Mouse (Mus musculus): ENCODE measurements at regions not wholly inside any gene's neighbourhood (a gene's known extent, or its start where the extent isn't known, plus 50 kb on each side); places are given as distances from the start of the nearest gene placed in this dataset.
A peak's percentile ranks its signal among the peaks of the same experiment; 100 is the strongest.

DNA sequence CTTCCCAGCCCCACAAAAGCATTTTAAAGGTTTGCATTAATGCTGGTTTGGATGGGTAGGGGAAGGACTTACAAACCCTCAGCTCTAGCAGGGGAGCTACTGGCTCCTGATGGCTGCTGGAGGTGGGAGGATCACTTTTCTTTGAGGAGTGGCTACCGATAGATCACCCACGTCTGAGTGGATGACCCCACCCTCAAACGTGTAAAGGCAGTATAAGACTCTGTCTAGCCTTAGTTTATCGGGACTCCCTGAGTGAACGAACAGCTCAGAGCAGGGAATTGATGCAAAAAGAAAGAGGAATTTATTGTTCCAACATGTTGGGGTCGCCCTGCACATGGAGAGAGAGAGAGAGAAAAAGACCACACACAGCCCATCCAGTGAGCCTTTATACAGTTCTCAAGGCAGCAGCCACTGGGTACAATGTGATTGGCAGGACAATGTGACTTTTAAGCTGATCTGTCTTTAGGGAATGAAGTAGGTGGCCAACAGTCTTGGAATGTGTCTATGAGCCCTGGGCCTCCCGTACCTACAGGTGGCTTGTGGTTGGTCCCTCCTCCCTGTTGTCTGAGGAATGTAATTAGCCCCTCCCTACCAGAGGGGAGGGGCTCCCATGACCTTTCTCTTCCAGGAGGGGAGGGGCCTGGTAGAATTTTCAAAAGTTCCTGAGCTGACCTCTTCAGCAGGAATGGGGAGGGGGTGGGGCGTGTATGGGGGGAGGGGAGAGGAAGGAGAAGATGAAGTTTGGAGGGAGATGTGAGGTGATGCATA is 108.7 kb upstream of the Tmem150c start:
- no peaks in the 10 kb centered on the region for H3K27me3 ChIP-seq
- no peak overlapping the region for H3K4me3 ChIP-seq
- no peak overlapping the region for H3K4me2 ChIP-seq (replicated peaks)
- ATAC-seq (ENCODE audit: low FRiP score, low read depth), result peak; percentile 24; the same call in 1 of the 2 replicates
- 57% methylated on average over 8 of the region's 8 CpGs for WGBS
- no peak overlapping the region for H3K27ac ChIP-seq
- H3K9ac ChIP-seq, result no peak overlapping the region
- peaks cover 9% of the 10 kb centered on the region; the same call in 1 of the 2 replicates for H3K4me1 ChIP-seq
- no peaks in the 10 kb centered on the region for H3K9me3 ChIP-seq
- H3K36me3 ChIP-seq, result no peaks in the 10 kb centered on the region

DNA sequence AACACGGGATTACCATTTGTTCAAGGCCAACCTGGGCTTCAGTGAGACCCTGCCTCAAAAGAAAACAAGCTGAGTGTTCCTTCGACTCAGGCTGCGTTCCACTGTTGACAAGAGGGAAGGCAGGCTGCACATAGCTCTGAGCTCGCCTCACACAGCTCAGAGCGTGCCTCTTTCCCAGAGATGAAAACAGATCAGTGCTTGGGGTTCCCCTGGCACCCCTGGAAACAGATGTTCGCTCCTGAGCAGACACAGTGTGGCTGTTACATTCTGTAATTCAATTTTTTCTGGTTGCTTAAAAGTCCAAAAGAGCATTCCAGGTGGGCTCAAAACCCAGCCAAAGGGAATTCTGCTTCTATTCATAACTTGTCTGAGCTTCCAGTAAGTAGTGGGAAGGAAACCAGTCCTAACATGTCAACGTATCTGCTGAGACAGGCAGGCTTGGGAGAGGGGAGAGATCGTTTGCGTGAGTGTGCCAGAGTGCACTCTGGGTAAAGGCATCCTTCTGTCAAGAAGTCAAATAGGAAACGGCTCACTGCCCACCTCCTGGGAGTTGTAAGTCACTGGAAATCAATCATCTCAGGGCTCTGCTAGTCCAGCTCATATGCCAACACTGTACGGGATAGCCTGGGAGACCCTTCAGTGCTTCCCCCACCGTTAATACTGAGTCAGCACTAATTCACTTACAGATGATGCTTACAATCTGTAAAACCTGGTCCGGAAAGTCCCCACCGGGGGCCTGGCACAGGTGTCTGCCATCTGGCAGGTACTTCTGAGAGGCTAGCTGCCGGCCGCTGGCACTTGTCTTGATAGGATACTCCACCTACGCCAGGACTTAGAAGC is 107.3 kb upstream of the Tmem150c start:
- Histone ChIP-seq H3K9me3 (no peaks in the 10 kb centered on the region), H3K9ac (no peak overlapping the region), H3K27ac (no peak overlapping the region; the same call in 1 of the 2 replicates), H3K4me2 (replicated peaks) (no peak overlapping the region), H3K36me3 (no peaks in the 10 kb centered on the region), H3K27me3 (no peaks in the 10 kb centered on the region), H3K4me1 (peaks cover 9% of the 10 kb centered on the region; the same call in 1 of the 2 replicates), H3K4me3 (no peak overlapping the region)
- WGBS, result 41% methylated on average over 17 of the region's 17 CpGs
- ATAC-seq (ENCODE audit: low FRiP score, low read depth), result peak; percentile 76

DNA sequence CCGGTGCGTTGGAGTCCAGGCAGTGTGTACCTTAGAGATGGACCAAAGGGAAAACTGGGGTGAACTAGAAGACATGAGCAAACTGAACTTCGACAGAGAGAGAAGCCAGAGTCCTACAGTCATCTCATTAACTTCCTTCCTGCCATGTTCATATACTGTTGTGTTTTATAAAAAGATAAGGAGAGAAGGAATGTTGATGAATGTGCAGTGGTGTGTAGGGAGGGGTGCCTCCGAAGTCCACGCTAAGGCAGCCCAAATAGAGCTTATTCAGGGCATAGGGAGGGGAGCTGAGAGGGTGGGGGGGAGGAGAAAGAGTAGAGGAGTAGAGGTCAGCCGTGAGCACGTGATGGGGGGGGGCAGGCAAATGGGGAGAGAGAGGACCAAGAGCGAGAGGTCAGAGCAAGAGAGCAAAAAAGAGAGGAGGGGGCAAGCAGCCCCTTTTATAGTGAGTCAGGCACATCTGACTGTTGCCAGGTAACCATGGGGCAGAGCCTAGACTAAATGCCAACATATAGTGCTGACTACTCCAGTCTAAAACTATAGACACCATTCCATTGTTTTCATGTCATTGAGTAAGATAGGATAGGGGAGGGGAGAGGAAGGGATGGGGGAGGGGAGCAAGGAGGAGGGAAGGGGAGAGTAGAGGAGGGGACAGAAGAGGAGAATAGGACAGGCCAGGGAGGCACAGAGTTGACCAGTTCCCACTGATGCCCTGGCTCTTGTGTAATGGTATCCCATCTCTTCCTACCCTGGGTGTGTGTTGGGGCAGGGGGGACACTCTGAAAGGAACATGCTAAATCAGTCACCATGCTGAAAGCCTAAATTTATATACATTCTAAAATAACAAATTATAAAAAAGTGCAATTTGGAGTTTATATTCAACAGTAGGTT is 100.4 kb upstream of the Tmem150c start:
- no peaks in the 10 kb centered on the region for H3K9me3 ChIP-seq
- 77% methylated on average over 8 of the region's 8 CpGs for WGBS
- no peak overlapping the region for H3K4me2 ChIP-seq (replicated peaks)
- no peak overlapping the region for H3K4me3 ChIP-seq
- H3K36me3 ChIP-seq, result no peaks in the 10 kb centered on the region
- peaks cover 6% of the 10 kb centered on the region; the same call in 1 of the 2 replicates for H3K4me1 ChIP-seq
- H3K9ac ChIP-seq, result no peak overlapping the region
- no peak for ATAC-seq (ENCODE audit: low FRiP score, low read depth)
- H3K27ac ChIP-seq, result peak overlapping the region; percentile 58; the same call in 1 of the 2 replicates
- H3K27me3 ChIP-seq, result no peaks in the 10 kb centered on the region

DNA sequence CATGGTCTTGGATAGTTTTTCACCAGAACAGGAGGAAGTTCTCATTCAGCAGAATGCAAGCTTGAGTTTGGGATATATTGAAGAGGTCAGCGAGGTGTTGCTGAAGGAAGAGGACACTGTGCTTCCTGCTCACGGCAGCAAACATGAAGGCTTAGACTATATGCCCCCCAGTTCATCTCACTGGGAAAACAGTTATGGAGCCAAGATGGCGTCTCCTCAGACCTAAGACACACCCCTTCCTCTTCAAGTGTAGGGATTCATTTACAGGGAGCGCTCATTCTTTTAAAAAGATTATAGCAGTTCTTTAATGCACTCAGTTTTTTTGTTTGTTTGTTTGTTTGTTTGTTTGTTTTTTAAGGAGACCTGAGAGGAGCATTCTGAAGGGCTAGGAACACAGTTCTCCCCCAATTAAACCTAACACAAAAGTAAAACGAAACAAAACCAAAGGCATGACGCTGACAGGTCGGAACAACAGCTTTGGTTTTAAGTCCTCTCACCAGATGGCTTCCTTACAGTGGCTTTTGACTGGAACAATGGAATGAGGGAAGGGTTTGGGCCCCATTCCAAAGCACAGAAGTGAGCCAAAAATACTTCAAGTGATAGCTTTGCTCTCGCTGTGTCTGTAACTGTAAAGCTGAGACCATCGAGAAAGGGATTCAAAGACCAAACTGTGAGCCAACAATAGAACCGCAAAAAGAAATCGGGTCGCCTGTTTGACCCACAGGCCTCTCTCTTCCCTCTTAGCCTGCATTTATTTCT is 99.5 kb upstream of the Tmem150c start:
- no peak overlapping the region for H3K4me2 ChIP-seq (replicated peaks)
- no peaks in the 10 kb centered on the region for H3K36me3 ChIP-seq
- H3K4me3 ChIP-seq, result no peak overlapping the region
- H3K9ac ChIP-seq, result no peak overlapping the region
- peak overlapping the region; percentile 58; the same call in 1 of the 2 replicates for H3K27ac ChIP-seq
- ATAC-seq (ENCODE audit: low FRiP score, low read depth), result no peak
- peaks cover 6% of the 10 kb centered on the region; the same call in 1 of the 2 replicates for H3K4me1 ChIP-seq
- H3K27me3 ChIP-seq, result no peaks in the 10 kb centered on the region
- 70% methylated on average over 12 of the region's 12 CpGs for WGBS
- H3K9me3 ChIP-seq, result no peaks in the 10 kb centered on the region

DNA sequence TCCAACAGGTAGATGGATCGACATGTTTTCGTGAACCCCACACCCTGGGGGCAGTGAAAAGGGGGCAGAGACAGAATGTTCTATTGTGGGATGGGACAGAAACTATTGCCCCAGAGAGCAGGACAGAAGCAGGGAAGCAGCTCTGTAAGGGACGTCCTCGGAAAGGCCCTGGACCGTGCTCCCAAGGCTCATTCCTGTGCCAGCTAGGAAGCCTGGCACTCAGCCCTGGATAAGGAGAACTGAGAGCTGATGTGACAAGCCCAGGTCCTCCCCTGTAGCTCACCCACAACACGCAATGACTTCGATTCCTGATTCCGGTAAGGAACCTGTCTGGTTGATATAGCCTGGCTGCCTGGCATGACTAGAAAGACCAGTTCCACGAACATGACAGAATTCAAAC is 95.7 kb upstream of the Tmem150c start:
- Histone ChIP-seq H3K4me3 (no peak overlapping the region), H3K27me3 (no peaks in the 10 kb centered on the region), H3K4me2 (replicated peaks) (no peak overlapping the region), H3K27ac (no peak overlapping the region), H3K9me3 (no peaks in the 10 kb centered on the region), H3K4me1 (peaks cover 6% of the 10 kb centered on the region; the same call in 1 of the 2 replicates), H3K9ac (no peak overlapping the region), H3K36me3 (no peaks in the 10 kb centered on the region)
- WGBS, result 91% methylated on average over 9 of the region's 9 CpGs
- ATAC-seq (ENCODE audit: low FRiP score, low read depth), result no peak

DNA sequence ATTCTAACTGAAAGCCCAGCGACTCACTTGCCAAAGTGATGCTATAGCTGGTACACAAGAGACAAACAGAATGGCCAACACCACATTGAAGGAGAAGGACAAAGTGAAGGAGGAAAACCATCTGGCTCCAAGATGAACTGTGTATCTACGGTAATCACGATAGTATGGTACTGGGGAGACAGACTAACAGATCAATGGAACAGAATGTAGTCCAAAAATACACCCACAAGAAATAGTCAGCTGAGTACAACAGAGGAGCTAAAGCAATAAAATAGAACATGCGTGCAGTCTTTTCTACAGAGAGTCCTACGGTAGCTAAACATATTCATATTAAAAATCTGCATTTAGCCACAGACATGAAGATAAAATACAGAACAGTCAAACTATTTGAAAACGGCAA is 92.4 kb upstream of the Tmem150c start:
- no peak overlapping the region for H3K4me3 ChIP-seq
- H3K27me3 ChIP-seq, result no peaks in the 10 kb centered on the region
- ATAC-seq (ENCODE audit: low FRiP score, low read depth), result no peak
- no peaks in the 10 kb centered on the region for H3K36me3 ChIP-seq
- no peak overlapping the region for H3K9ac ChIP-seq
- H3K27ac ChIP-seq, result no peak overlapping the region
- H3K9me3 ChIP-seq, result no peaks in the 10 kb centered on the region
- no peaks in the 10 kb centered on the region for H3K4me1 ChIP-seq
- 93% methylated on average over 6 of the region's 6 CpGs for WGBS
- no peak overlapping the region for H3K4me2 ChIP-seq (replicated peaks)

DNA sequence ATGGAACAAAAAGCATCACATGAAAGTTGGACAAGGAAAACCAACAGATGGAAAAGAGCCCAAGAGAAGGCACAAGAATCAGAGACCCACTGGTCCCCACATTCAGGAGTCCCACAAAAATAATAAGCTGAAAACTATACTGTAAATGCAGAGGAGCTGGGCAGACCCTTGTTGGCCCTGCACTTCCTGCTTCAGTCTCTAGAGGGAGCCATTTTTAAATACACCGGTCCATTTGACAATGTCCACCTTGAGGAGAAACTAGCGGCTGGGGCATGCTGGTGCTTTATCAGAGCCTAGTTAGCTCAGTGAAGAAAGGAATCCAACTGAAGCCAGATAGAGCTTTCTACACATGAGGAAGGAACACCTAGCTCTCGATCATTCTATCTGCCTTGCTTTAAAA is 90.1 kb upstream of the Tmem150c start:
- H3K4me2 ChIP-seq (replicated peaks), result no peak overlapping the region
- H3K9me3 ChIP-seq, result no peaks in the 10 kb centered on the region
- 56% methylated on average over 3 of the region's 3 CpGs for WGBS
- H3K27me3 ChIP-seq, result no peaks in the 10 kb centered on the region
- H3K4me1 ChIP-seq, result no peaks in the 10 kb centered on the region
- no peak for ATAC-seq (ENCODE audit: low FRiP score, low read depth)
- no peak overlapping the region for H3K9ac ChIP-seq
- H3K4me3 ChIP-seq, result no peak overlapping the region
- H3K27ac ChIP-seq, result no peak overlapping the region
- H3K36me3 ChIP-seq, result no peaks in the 10 kb centered on the region

DNA sequence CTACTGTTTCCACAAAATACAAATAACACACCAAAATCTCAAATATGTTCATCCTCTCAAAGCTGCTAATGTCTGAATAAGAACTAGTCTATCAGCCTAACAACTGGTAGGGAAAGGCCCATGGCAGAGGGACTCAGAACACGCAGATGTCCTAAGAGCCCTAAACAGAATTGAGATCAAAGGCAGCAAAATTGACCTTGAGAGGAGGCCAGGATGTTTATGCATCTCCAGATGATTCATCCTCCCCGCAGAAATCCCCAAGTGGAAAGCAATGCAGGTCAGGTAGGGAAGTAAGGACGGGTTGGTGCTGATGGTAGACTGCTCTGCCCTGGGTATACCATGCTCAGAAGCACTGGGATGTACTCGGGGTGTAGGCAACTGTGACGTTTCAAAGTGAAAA is 89.0 kb upstream of the Tmem150c start:
- no peak for ATAC-seq (ENCODE audit: low FRiP score, low read depth)
- no peak overlapping the region for H3K27ac ChIP-seq

DNA sequence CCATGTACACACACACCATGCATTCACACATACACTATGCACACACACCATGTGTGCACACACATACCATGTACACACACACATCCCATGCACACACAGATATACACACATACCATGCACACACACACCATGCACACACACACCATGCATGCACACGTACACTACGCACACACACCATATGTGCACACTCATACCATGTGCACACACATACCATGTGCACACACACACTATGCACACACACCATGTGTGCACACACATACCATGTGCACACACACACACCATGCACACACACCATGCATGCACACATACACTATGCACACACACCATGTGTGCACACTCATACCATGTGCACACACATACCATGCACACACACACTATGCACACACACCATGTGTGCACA is 87.1 kb upstream of the Tmem150c start:
- Histone ChIP-seq H3K27me3 (no peaks in the 10 kb centered on the region), H3K4me1 (no peaks in the 10 kb centered on the region), H3K4me3 (no peak overlapping the region), H3K4me2 (replicated peaks) (no peak overlapping the region), H3K27ac (no peak overlapping the region), H3K9ac (no peak overlapping the region), H3K9me3 (no peaks in the 10 kb centered on the region), H3K36me3 (no peaks in the 10 kb centered on the region)
- ATAC-seq (ENCODE audit: low FRiP score, low read depth), result no peak
- 96% methylated on average over 2 of the region's 2 CpGs for WGBS

More for the DNA sequence above, 89.0 kb upstream of the Tmem150c start:
- Histone ChIP-seq H3K4me3 (no peak overlapping the region), H3K4me2 (replicated peaks) (no peak overlapping the region), H3K9ac (no peak overlapping the region), H3K27me3 (no peaks in the 10 kb centered on the region), H3K36me3 (no peaks in the 10 kb centered on the region), H3K4me1 (no peaks in the 10 kb centered on the region), H3K9me3 (no peaks in the 10 kb centered on the region)
- 77% methylated on average over 5 of the region's 5 CpGs for WGBS

DNA sequence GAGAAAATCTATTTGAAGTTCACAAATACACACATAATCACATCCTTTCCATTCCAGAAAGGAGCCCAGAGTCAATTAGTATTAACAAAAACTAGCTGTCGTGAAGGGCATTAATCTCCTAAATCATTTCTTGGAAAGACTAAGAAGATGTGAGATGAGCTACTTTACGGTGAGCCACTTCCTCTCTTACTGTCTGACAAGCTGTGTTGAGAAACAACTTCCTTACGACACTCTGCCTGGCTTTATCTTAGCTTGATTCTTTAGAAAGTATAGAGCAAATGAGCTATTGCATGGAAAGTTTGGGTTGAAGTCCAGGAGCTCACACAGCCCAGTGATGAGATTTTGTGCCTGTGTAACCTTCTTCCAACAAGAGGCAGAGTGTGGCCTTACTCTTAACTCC is 85.2 kb upstream of the Tmem150c start:
- H3K27ac ChIP-seq, result no peak overlapping the region
- no peaks in the 10 kb centered on the region for H3K9me3 ChIP-seq
- no peak for ATAC-seq (ENCODE audit: low FRiP score, low read depth)
- H3K4me1 ChIP-seq, result no peaks in the 10 kb centered on the region
- H3K36me3 ChIP-seq, result no peaks in the 10 kb centered on the region
- whole genome bisulfite sequencing, result 70% methylated on average over 3 of the region's 3 CpGs
- H3K27me3 ChIP-seq, result no peaks in the 10 kb centered on the region
- H3K4me3 ChIP-seq, result no peak overlapping the region
- no peak overlapping the region for H3K4me2 ChIP-seq (replicated peaks)
- H3K9ac ChIP-seq, result no peak overlapping the region

DNA sequence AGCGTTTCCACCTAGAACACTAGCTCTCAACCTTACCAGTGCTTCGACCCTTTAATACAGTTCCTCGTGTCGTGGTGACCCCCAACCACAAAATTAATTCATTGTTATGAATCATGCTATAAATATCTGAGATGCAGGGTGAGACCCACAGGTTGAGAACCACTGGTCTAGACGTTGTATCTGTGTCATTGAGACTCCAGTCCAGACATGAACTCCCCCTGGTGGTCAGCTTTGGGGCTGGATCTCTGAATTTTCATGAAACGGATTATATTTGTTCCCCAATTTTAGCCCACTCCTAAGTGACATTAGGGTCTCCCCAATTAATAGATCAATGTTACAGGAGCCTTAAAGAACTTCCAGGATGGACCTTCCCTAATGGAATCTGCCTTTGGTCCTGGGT is 81.3 kb upstream of the Tmem150c start:
- H3K4me2 ChIP-seq (replicated peaks), result no peak overlapping the region
- WGBS, result 74% methylated on average over 6 of the region's 6 CpGs
- ATAC-seq (ENCODE audit: low FRiP score, low read depth), result no peak
- H3K36me3 ChIP-seq, result no peaks in the 10 kb centered on the region
- H3K27me3 ChIP-seq, result no peaks in the 10 kb centered on the region
- H3K9me3 ChIP-seq, result no peaks in the 10 kb centered on the region
- H3K4me1 ChIP-seq, result no peaks in the 10 kb centered on the region
- no peak overlapping the region for H3K4me3 ChIP-seq
- no peak overlapping the region for H3K9ac ChIP-seq
- no peak overlapping the region for H3K27ac ChIP-seq

Measured in limb, embryonic 13.5 days (tissue).